20 mouse cellular contexts compared by ENCODE assay signal in genomic region chr8:60028676-60029075, GRCm38 (mm10).
DNase-seq lines count a peak whose midpoint lies in the region; ATAC-seq and TF ChIP-seq lines count a peak whose summit lies in the region.
"Had no signal": no experiment of that assay in that cellular context is flagged by ENCODE, and none has a peak within 500 bp of the region (broad histone marks: within the 10 kb centered on the region; RNA-seq: fewer than 3 reads in every experiment).

No protein-coding gene starts in this region.

- TF ChIP-seq POLR2A in brain, embryonic 14.5 days (IDR thresholded peaks at IDR 0.05; ENCODE audit: borderline replicate concordance, extremely low read depth, insufficient read depth, insufficient read length, poor library complexity, severe bottlenecking): no peak

- no peak overlapping the region for H3K27ac ChIP-seq in forebrain, embryonic 16.5 days (ENCODE audit: low read length)
- H3K27ac ChIP-seq: gastrocnemius, adult 2 months; heart, embryonic 15.5 days; limb, embryonic 13.5 days; liver, embryonic 13.5 days had no signal

- no peak overlapping the region for H3K4me3 ChIP-seq in forebrain, embryonic 16.5 days (replicated peaks; ENCODE audit: low read length)
- H3K4me3 ChIP-seq: gastrocnemius, adult 2 months; heart, embryonic 15.5 days; limb, embryonic 13.5 days; liver, embryonic 13.5 days had no signal

- no peaks in the 10 kb centered on the region for H3K36me3 ChIP-seq in forebrain, embryonic 16.5 days (ENCODE audit: control insufficient read depth, insufficient read depth)
- H3K36me3 ChIP-seq: heart, embryonic 15.5 days; limb, embryonic 13.5 days; liver, embryonic 13.5 days had no signal

- no peak for DNase-seq in frontal cortex, postnatal 10 days (ENCODE audit: low spot score in 2 of 2)
- peak; percentile 2 to 14 for DNase-seq in left cerebral cortex, postnatal 25 days (ENCODE audit: low spot score in 2 of 2)
- no peak for DNase-seq in left cerebral cortex, postnatal 36 days (ENCODE audit: low spot score in 2 of 2)
- peak; percentile 53 for DNase-seq in brain, embryonic 14.5 days (ENCODE audit: low read depth)
- no peak for DNase-seq in Muller cell, postnatal 12 days (ENCODE audit: inconsistent ontology term)
- DNase-seq: adrenal gland, adult 8-10 months; B cell, adult 2 months; cerebellum, adult 9-10 months; gastrocnemius, adult 2 months; heart, postnatal 36 days; kidney, adult 11 months; kidney, postnatal 4 days; liver, embryonic 13.5 days; lung, adult 2 months; lung, postnatal 14 days had no signal

- no peaks in the 10 kb centered on the region for H3K27me3 ChIP-seq in forebrain, embryonic 16.5 days (replicated peaks; ENCODE audit: control insufficient read depth, insufficient read depth, low read length)
- H3K27me3 ChIP-seq: heart, embryonic 15.5 days; limb, embryonic 13.5 days; liver, embryonic 13.5 days had no signal

- 53% methylated on average over 2 of the region's 2 CpGs for whole genome bisulfite sequencing in forebrain, embryonic 16.5 days

- ATAC-seq in frontal cortex, adult (ENCODE audit: low TSS enrichment): peak; percentile 89
- ATAC-seq in forebrain, embryonic 16.5 days: peak; percentile 73; the same call in 1 of the 2 replicates
- ATAC-seq: activated CD4-positive, CD25-positive, alpha-beta regulatory T cell, adult 4 months had no signal

- no peak overlapping the region for H3K9ac ChIP-seq in forebrain, embryonic 16.5 days (replicated peaks; ENCODE audit: low read depth, low read length)
- H3K9ac ChIP-seq: heart, embryonic 15.5 days; limb, embryonic 13.5 days; liver, embryonic 13.5 days had no signal

- no peak for TF ChIP-seq CTCF in brain, embryonic 14.5 days (IDR thresholded peaks at IDR 0.05; ENCODE audit: borderline replicate concordance, extremely low read depth, insufficient read depth, insufficient read length)

- intact Hi-C loops in left cerebral cortex, postnatal 25 days (cut with DNase I): no loop called here
- intact Hi-C loops in left cerebral cortex, postnatal 36 days (cut with DNase I): no loop called here

- H3K4me1 ChIP-seq in forebrain, embryonic 16.5 days (replicated peaks; ENCODE audit: control insufficient read depth, insufficient read depth, low read length): no peaks in the 10 kb centered on the region
- H3K4me1 ChIP-seq: heart, embryonic 15.5 days; limb, embryonic 13.5 days; liver, embryonic 13.5 days had no signal

- no peak overlapping the region for H3K4me2 ChIP-seq in forebrain, embryonic 16.5 days (ENCODE audit: low read length)
- H3K4me2 ChIP-seq: heart, embryonic 15.5 days; limb, embryonic 13.5 days; liver, embryonic 13.5 days had no signal

- H3K9me3 ChIP-seq in forebrain, embryonic 16.5 days (ENCODE audit: control insufficient read depth, low read length): no peaks in the 10 kb centered on the region
- H3K9me3 ChIP-seq: heart, embryonic 15.5 days; limb, embryonic 13.5 days; liver, embryonic 13.5 days had no signal

Comparison
In these comparisons a context has a peak if more than half of its experiments do, and no peak if none do; other contexts are left out.
1. DNase-seq: peak in left cerebral cortex, postnatal 25 days (2 of 2) and brain, embryonic 14.5 days (single experiment); none in frontal cortex, postnatal 10 days (0 of 2), left cerebral cortex, postnatal 36 days (0 of 2) and Muller cell, postnatal 12 days (single experiment).